Mouse (Mus musculus) hindbrain, embryonic 15.5 days (tissue): Measurements from ENCODE around the gene Nkrf. TPM values are rescaled to one million over a fixed set of nuclear protein-coding genes. Genes with fewer than 3 reads are reported as not detected.

Source experiments
- ATAC-seq: fragments of 200-750 bp; cut with Nextera tagmentation; 2 replicates; pipeline ENCODE4 v1.8.0; 2017; ENCODE audit warnings: low read depth, moderate number of reproducible peaks, moderate TSS enrichment; ENCODE audit not compliant: low FRiP score
- H3K27ac ChIP-seq: fragments of 300-500 bp; sonication (generic); replicated peaks from 2 replicates; pipeline ENCODE4 v1.5.1; 2015; ENCODE audit warnings: mild to moderate bottlenecking, inconsistent platforms
- H3K27me3 ChIP-seq: fragments of 300-500 bp; sonication (generic); 2 replicates; pipeline ENCODE4 v1.6.1; 2015; ENCODE audit warnings: control low read depth, inconsistent platforms
- H3K36me3 ChIP-seq: fragments of 300-500 bp; sonication (generic); 2 replicates; pipeline ENCODE4 v1.6.1; 2015; ENCODE audit warnings: control low read depth, inconsistent platforms
- H3K4me1 ChIP-seq: fragments of 300-500 bp; sonication (generic); replicated peaks from 2 replicates; pipeline ENCODE4 v1.6.1; 2015; ENCODE audit warnings: control low read depth, inconsistent platforms
- H3K4me2 ChIP-seq: fragments of 300-500 bp; sonication (generic); 2 replicates; pipeline ENCODE4 v1.6.1; 2015; ENCODE audit warnings: moderate library complexity, mild to moderate bottlenecking, inconsistent platforms
- H3K4me3 ChIP-seq: fragments of 300-500 bp; sonication (generic); 2 replicates; pipeline ENCODE4 v1.5.1; 2015; ENCODE audit warnings: mild to moderate bottlenecking, inconsistent platforms
- H3K9ac ChIP-seq: fragments of 300-500 bp; sonication (generic); 2 replicates; pipeline ENCODE4 v1.6.1; 2015; ENCODE audit warnings: inconsistent platforms
- H3K9me3 ChIP-seq: fragments of 300-500 bp; sonication (generic); 2 replicates; pipeline ENCODE4 v1.6.1; 2016; ENCODE audit warnings: control low read depth, inconsistent platforms
- WGBS: fragments of 180-500 bp; shearing (Covaris S2); methylation state at CpG from one replicate; pipeline ENCODE4 v1.1.7; 2015; 5-methylcytosine and 5-hydroxymethylcytosine counted together
- polyA plus RNA-seq: library from polyadenylated mRNA; unstranded; fragments of >200 nt; fragmentation: Nextera tagmentation; extraction: Ambion mirVana; gene quantifications from 2 replicates; pipeline ENCODE4 v1.2.1, GENCODE M21; 2015

Nkrf gene
- polyA plus RNA-seq = 14.8 and 16.1 TPM in 2 replicates

- Histone ChIP-seq H3K36me3 (no peaks in the 10 kb centered on the region), H3K4me2 (peak within 1 kb of the TSS; percentile 55), H3K4me1 (peaks cover 9% of the 10 kb centered on the region), H3K9me3 (no peaks in the 10 kb centered on the region), H3K4me3 (peak within 1 kb of the TSS; percentile 58), H3K27me3 (no peaks in the 10 kb centered on the region), H3K27ac (peak within 1 kb of the TSS; percentile 87), H3K9ac (peak within 1 kb of the TSS; percentile 68)
- 19% methylated on average over 43 of the region's 47 CpGs for WGBS
- peak; percentile 76 for ATAC-seq
Measured at GRCm38 (mm10) chrX:36902321-36903114, at the start of gene Nkrf. Nkrf (minus strand) TSS chrX:36902899.

- no peaks in the 10 kb centered on the region for H3K27me3 ChIP-seq
- ATAC-seq = no peak
- H3K9ac ChIP-seq = no peak overlapping the region
- no peak overlapping the region for H3K27ac ChIP-seq
- H3K4me1 ChIP-seq = no peaks in the 10 kb centered on the region
- H3K9me3 ChIP-seq = no peaks in the 10 kb centered on the region
- 82% methylated on average over 3 of the region's 3 CpGs for WGBS
- H3K4me2 ChIP-seq = no peak overlapping the region
- H3K4me3 ChIP-seq = no peak overlapping the region
- H3K36me3 ChIP-seq = peaks cover 6% of the 10 kb centered on the region; the same call in 1 of the 2 replicates
Measured at GRCm38 (mm10) chrX:36941106-36941505, 38.4 kb upstream of the Nkrf start.

GRCm38 (mm10) chrX:36939806-36940413 lies 37.2 kb upstream of the Nkrf start:
- no peak overlapping the region for H3K9ac ChIP-seq

GRCm38 (mm10) chrX:36935326-36935966 lies 32.7 kb upstream of the Nkrf start:
- no peak for ATAC-seq
- Histone ChIP-seq H3K27ac (no peak overlapping the region), H3K27me3 (no peaks in the 10 kb centered on the region), H3K4me1 (no peaks in the 10 kb centered on the region), H3K4me2 (no peak overlapping the region), H3K9me3 (no peaks in the 10 kb centered on the region), H3K9ac (no peak overlapping the region), H3K36me3 (no peaks in the 10 kb centered on the region), H3K4me3 (no peak overlapping the region)
- 77% methylated on average over 7 of the region's 7 CpGs for WGBS

More at GRCm38 (mm10) chrX:36939806-36940413, 37.2 kb upstream of the Nkrf start:
- WGBS = 71% methylated on average over 4 of the region's 4 CpGs
- Histone ChIP-seq H3K4me1 (no peaks in the 10 kb centered on the region), H3K27ac (no peak overlapping the region), H3K27me3 (no peaks in the 10 kb centered on the region), H3K36me3 (peaks cover 6% of the 10 kb centered on the region; the same call in 1 of the 2 replicates), H3K4me3 (no peak overlapping the region), H3K4me2 (no peak overlapping the region), H3K9me3 (no peaks in the 10 kb centered on the region)
- peak; percentile 61 for ATAC-seq

- no peak overlapping the region for H3K4me3 ChIP-seq
- H3K36me3 ChIP-seq = no peaks in the 10 kb centered on the region
- 56% methylated on average over 1 of the region's 1 CpGs for WGBS
- no peaks in the 10 kb centered on the region for H3K9me3 ChIP-seq
- no peak overlapping the region for H3K27ac ChIP-seq
- no peak for ATAC-seq
- H3K4me2 ChIP-seq = no peak overlapping the region
- no peak overlapping the region for H3K9ac ChIP-seq
- H3K4me1 ChIP-seq = no peaks in the 10 kb centered on the region
- no peaks in the 10 kb centered on the region for H3K27me3 ChIP-seq
Measured at GRCm38 (mm10) chrX:36930574-36930973, 27.9 kb upstream of the Nkrf start.

- 63% methylated on average over 4 of the region's 4 CpGs for WGBS
- Histone ChIP-seq H3K36me3 (no peaks in the 10 kb centered on the region), H3K4me3 (no peak overlapping the region), H3K9ac (no peak overlapping the region), H3K27me3 (no peaks in the 10 kb centered on the region), H3K9me3 (no peaks in the 10 kb centered on the region), H3K27ac (no peak overlapping the region), H3K4me1 (no peaks in the 10 kb centered on the region), H3K4me2 (no peak overlapping the region)
- ATAC-seq = no peak
Measured at GRCm38 (mm10) chrX:36929694-36930093, 27.0 kb upstream of the Nkrf start.

GRCm38 (mm10) chrX:36928791-36929190 lies 26.1 kb upstream of the Nkrf start:
- Histone ChIP-seq H3K9ac (no peak overlapping the region), H3K27me3 (no peaks in the 10 kb centered on the region)
- 76% methylated on average over 4 of the region's 4 CpGs for WGBS

GRCm38 (mm10) chrX:36921346-36921745 lies 18.6 kb upstream of the Nkrf start:
- H3K4me3 ChIP-seq = no peak overlapping the region
- no peaks in the 10 kb centered on the region for H3K27me3 ChIP-seq
- WGBS = 91% methylated on average over 4 of the region's 4 CpGs
- H3K27ac ChIP-seq = no peak overlapping the region
- H3K4me1 ChIP-seq = no peaks in the 10 kb centered on the region
- no peak for ATAC-seq
- H3K9ac ChIP-seq = no peak overlapping the region
- H3K36me3 ChIP-seq = no peaks in the 10 kb centered on the region
- H3K9me3 ChIP-seq = no peaks in the 10 kb centered on the region
- no peak overlapping the region for H3K4me2 ChIP-seq

More at GRCm38 (mm10) chrX:36928791-36929190, 26.1 kb upstream of the Nkrf start:
- Histone ChIP-seq H3K4me3 (no peak overlapping the region), H3K4me2 (no peak overlapping the region), H3K4me1 (no peaks in the 10 kb centered on the region), H3K9me3 (no peaks in the 10 kb centered on the region), H3K36me3 (no peaks in the 10 kb centered on the region), H3K27ac (no peak overlapping the region)
- no peak for ATAC-seq

- H3K36me3 ChIP-seq = no peaks in the 10 kb centered on the region
- no peak overlapping the region for H3K27ac ChIP-seq
- H3K4me3 ChIP-seq = no peak overlapping the region
- H3K27me3 ChIP-seq = no peaks in the 10 kb centered on the region
- no peak for ATAC-seq
- no peaks in the 10 kb centered on the region for H3K9me3 ChIP-seq
- no peak overlapping the region for H3K9ac ChIP-seq
- H3K4me1 ChIP-seq = no peaks in the 10 kb centered on the region
- WGBS = 77% methylated on average over 1 of the region's 1 CpGs
- no peak overlapping the region for H3K4me2 ChIP-seq
Measured at GRCm38 (mm10) chrX:36917749-36918148, 15.1 kb upstream of the Nkrf start.

- no peak overlapping the region for H3K9ac ChIP-seq
- ATAC-seq = no peak
- WGBS = 48% methylated on average over 12 of the region's 12 CpGs
- H3K27ac ChIP-seq = no peak overlapping the region
- no peaks in the 10 kb centered on the region for H3K9me3 ChIP-seq
- no peak overlapping the region for H3K4me3 ChIP-seq
- no peaks in the 10 kb centered on the region for H3K27me3 ChIP-seq
- no peaks in the 10 kb centered on the region for H3K4me1 ChIP-seq
- H3K4me2 ChIP-seq = no peak overlapping the region
- H3K36me3 ChIP-seq = no peaks in the 10 kb centered on the region
Measured at GRCm38 (mm10) chrX:36911343-36911742, 8.6 kb upstream of the Nkrf start.

GRCm38 (mm10) chrX:36906539-36906938 lies 3.8 kb upstream of the Nkrf start:
- Histone ChIP-seq H3K27me3 (no peaks in the 10 kb centered on the region), H3K36me3 (no peaks in the 10 kb centered on the region), H3K4me2 (no peak overlapping the region), H3K9ac (no peak overlapping the region), H3K27ac (no peak overlapping the region), H3K9me3 (no peaks in the 10 kb centered on the region), H3K4me3 (no peak overlapping the region), H3K4me1 (no peaks in the 10 kb centered on the region)
- ATAC-seq = no peak
- 36% methylated on average over 5 of the region's 5 CpGs for WGBS
